Mouse (Mus musculus) lung, adult 2 months (tissue): ENCODE results near the gene Ccdc9. TPM values are rescaled to one million over a fixed set of nuclear protein-coding genes. Genes with fewer than 3 reads are reported as not detected.
"Not testable (repeated sequence)": the region's sequence is repeated elsewhere in the genome, so short reads cannot be mapped to it uniquely, and the experiment has no call there.

ENCODE experiments used
- DNase-seq: peaks from one replicate; pipeline ENCODE4 v3.0.0; 2022
- H3K4me1 ChIP-seq: fragments of 200-500 bp; 2 replicates; pipeline ENCODE4 v1.6.1; 2011; ENCODE audit warnings: low read length; ENCODE audit not compliant: control insufficient read depth, insufficient read depth
- H3K4me3 ChIP-seq: fragments of 200-500 bp; replicated peaks from 2 replicates; pipeline ENCODE3; 2011; ENCODE audit warnings: low read depth, mild to moderate bottlenecking, control low read depth, low read length; ENCODE audit errors: extremely low read depth
- CTCF ChIP-seq: fragments of 200-500 bp; IDR thresholded peaks from 2 replicates; pipeline ENCODE4 v1.5.1; 2011; ENCODE audit warnings: mild to moderate bottlenecking, low read length, control low read depth; ENCODE audit not compliant: insufficient read depth
- POLR2A ChIP-seq: fragments of 200-500 bp; IDR thresholded peaks from 2 replicates; pipeline ENCODE4 v1.6.1; 2011; ENCODE audit warnings: low read depth, mild to moderate bottlenecking, control low read depth, low read length, borderline replicate concordance; ENCODE audit errors: extremely low read depth
- WGBS: fragments of 180-500 bp; shearing (Covaris S2); methylation state at CpG from one replicate; pipeline ENCODE4 v1.1.7; 2018; 5-methylcytosine and 5-hydroxymethylcytosine counted together
- polyA plus RNA-seq: library from polyadenylated mRNA; depleted of rRNA; stranded (reverse); fragments of >200 nt; gene quantifications from 2 replicates; pipeline ENCODE4 v1.2.3, GENCODE M21; 2012

The Ccdc9 gene
- polyA plus RNA-seq, 1 experiment: 47.3 TPM

GRCm38 (mm10) chr7:16261097-16261496, 25.5 kb downstream of the Ccdc9 start:
- DNase-seq: no peak
- Histone ChIP-seq H3K4me3 (no peak overlapping the region), H3K4me1 (no peaks in the 10 kb centered on the region)
- 24% methylated on average over 1 of the region's 1 CpGs for WGBS
- no peak for TF ChIP-seq POLR2A
- TF ChIP-seq CTCF: no peak

DNA sequence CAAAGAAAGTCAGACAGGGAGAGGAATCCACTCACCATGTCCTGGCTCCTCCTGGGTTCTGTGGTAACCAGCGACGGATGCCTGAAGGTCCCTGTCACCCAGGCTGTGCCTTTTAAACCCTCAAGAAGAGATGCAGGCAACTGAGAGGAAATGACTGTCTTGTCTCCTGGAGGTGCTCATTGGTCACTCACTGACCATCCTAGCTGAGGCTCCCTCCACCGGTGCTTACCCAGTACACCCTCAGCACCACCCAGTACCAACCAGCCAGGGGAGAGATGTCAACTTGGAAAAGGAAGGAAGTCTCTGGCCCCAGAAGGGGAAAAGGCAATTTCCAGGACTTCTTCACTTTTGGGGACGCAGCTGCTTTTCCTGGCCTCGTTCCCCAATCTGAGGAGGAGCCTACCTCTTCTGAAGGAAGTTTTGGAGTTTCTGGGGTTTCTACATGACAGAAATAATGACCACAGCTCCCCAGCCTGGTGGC, 27.4 kb downstream of the Ccdc9 start, which contains the start of gene C5ar1:
Gene C5ar1 (minus strand): TSS at position 431 of the 481 bp plus-strand sequence.
- no peak for TF ChIP-seq CTCF
- peak; percentile 40; the same call in 1 of the 2 replicates for TF ChIP-seq POLR2A
- no peak for DNase-seq
- 71% methylated on average over 5 of the region's 5 CpGs for WGBS
- Histone ChIP-seq H3K4me1 (no peaks in the 10 kb centered on the region), H3K4me3 (no peak within 1 kb of the TSS)

DNA sequence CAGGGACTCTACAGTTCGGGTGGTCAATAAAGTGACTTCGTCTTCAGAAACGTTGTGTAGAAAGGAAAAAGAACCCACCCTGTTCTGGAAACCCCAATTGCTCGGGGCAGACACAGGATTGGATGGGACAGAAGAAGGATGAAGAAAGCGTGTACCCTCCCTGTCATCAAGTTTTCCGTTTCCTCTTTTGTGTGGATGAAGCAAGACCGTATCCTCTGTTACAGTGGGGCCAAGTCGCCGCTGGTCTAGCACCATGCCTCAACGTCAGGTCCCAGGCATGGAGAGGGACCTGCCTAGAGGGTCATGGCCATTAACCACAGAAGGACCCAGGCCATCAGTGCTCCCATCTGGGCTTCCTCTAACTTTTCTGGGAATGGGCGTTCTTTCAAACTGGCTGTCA, 28.8 kb downstream of the Ccdc9 start:
- DNase-seq: no peak
- 81% methylated on average over 11 of the region's 11 CpGs for WGBS
- peak; percentile 35; the same call in 1 of the 2 replicates for TF ChIP-seq POLR2A
- TF ChIP-seq CTCF: no peak
- H3K4me3 ChIP-seq: no peak overlapping the region
- no peaks in the 10 kb centered on the region for H3K4me1 ChIP-seq

- WGBS: 74% methylated on average over 4 of the region's 4 CpGs
- not testable (repeated sequence) for H3K4me3 ChIP-seq, DNase-seq, H3K4me1 ChIP-seq
Observed at GRCm38 (mm10) chr7:16255963-16256362, 30.6 kb downstream of the Ccdc9 start.

DNA sequence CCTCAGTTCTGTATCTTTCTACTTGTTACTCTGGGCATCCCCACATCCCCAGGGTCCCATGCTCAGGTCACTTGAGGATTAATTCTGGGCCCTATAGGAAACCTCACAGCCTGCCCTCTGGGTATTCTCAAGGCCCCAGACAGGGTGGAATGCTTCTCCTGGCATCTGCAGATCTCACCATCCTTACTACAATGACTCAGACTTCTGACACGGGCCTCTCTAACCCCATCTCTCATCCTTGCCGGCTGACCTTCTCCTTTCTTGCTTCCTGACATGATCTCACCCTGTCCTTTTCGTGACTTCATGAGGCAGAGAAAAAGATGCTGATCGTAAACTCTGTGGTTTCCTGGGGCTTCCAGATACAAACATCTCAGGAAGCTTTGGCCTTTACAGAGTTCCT, 32.4 kb downstream of the Ccdc9 start:
- 20% methylated on average over 4 of the region's 4 CpGs for WGBS
- no peak overlapping the region for H3K4me3 ChIP-seq
- no peak for DNase-seq
- no peak for TF ChIP-seq POLR2A
- no peak for TF ChIP-seq CTCF
- H3K4me1 ChIP-seq: no peaks in the 10 kb centered on the region

DNA sequence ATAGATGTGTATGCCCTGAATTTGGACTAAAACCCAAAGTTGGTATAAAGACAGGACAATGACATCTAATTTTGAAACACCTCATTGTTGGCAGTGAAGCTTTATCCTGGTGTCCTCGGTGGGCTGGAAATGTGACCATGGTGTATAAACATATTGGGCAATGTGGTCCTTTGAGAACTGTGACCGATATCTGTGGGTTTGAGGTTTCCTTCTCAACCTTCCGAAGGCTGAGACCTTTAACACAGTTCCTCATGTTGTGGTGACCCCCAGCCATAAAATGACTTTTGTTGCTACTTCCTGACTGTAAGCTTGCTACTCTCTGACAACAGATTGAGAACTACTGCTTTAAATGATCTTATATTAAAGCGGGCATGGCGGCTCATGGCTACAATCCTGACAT, 35.9 kb downstream of the Ccdc9 start:
- no peaks in the 10 kb centered on the region for H3K4me1 ChIP-seq
- DNase-seq: no peak
- TF ChIP-seq POLR2A (no peak), CTCF (no peak)
- no peak overlapping the region for H3K4me3 ChIP-seq
- WGBS: 63% methylated on average over 5 of the region's 5 CpGs

DNA sequence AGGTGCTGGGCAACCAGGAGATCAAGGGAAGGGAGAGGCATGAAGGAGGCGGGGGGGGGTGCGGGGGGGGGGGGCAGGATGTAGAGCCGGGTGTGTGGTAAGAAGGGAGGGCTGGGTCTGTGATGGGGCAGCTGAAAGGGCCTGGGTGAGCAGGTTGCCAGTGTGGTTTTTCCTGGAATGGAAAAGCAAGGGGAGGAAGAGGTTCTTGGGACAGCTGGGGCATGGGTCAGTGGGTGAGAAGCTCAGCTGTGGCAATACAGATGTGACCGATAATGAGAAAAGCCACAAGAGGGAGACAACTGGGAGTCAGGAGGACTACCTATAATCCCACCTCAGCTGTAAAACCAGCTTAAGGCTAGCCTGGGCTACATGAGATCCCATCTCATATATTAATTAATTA, 40.6 kb downstream of the Ccdc9 start:
- DNase-seq: no peak
- Histone ChIP-seq H3K4me3 (no peak overlapping the region), H3K4me1 (no peaks in the 10 kb centered on the region)
- WGBS: 48% methylated on average over 1 of the region's 4 CpGs
- TF ChIP-seq CTCF: no peak
- TF ChIP-seq POLR2A: no peak

DNA sequence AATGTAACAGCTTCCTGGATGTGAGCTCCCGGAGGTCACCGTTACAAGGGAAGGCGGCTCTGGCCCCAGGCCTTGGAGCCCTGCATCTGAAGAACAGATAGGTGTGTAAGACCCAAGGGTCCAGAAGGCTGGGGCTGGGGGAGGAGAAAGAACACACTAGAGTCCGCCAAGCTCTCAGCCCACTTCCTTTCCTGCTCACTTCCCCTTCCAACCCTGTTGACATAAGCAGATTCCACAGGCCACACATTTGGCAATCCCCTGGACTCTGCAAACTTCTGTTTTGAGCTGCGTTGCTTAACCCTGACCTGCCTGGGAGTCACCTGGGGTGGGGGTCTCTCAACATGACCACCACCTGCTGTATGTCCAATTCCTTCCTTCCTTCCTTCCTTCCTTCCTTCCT, 42.5 kb downstream of the Ccdc9 start, which contains the start of gene C5ar2:
Gene C5ar2 (minus strand): TSS at position 88 of the 400 bp plus-strand sequence.
- Histone ChIP-seq H3K4me3 (no peak within 1 kb of the TSS), H3K4me1 (peaks cover 3% of the 10 kb centered on the region; the same call in 1 of the 2 replicates)
- TF ChIP-seq CTCF (no peak), POLR2A (0 out of 2 replicates have a peak, but pooled peaks have one; percentile 14)
- whole genome bisulfite sequencing: 30% methylated on average over 5 of the region's 5 CpGs
- DNase-seq: no peak

DNA sequence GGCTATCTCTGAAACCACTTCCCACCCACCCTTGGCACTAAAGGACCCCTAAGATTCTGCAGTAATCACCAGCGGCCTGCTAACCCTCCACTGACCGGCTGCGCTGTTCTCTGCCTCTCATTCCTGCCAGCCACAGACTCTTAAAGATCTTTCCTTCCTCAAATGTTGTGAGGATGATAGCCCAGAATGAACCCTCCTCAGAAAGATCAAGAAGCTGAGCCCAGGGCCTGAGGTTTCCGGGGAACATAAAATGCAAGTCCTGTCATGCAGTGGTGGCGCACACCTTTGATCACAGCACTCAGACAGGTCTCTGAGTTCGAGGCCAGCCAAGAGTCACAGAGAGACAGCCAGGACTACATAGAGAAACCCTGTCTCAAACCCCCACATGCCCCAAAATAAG, 44.4 kb downstream of the Ccdc9 start:
- peaks cover 3% of the 10 kb centered on the region; the same call in 1 of the 2 replicates for H3K4me1 ChIP-seq
- 67% methylated on average over 6 of the region's 6 CpGs for WGBS
- no peak overlapping the region for H3K4me3 ChIP-seq
- TF ChIP-seq CTCF: no peak
- no peak for TF ChIP-seq POLR2A
- no peak for DNase-seq

DNA sequence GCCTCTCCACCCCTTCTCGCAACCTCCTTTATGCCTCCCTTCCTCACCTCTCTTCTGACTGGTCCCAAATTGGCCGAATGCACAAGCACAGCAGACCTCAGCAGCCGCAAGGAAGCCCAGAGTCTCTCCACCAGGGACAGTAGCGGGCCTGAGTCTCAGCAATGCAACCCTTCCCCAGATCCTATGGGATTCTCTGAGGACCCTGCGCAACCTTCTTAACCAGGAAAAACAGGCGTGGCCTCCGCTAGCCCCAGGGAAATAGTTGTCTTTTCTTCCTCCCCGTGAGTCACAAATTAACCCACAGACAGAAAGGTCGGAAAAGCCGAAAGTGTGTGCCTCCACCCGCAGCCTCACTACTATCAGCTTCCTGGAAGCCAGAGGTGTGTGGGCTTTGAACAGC, 44.8 kb downstream of the Ccdc9 start:
- no peak overlapping the region for H3K4me3 ChIP-seq
- H3K4me1 ChIP-seq: peaks cover 3% of the 10 kb centered on the region; the same call in 1 of the 2 replicates
- 55% methylated on average over 11 of the region's 11 CpGs for WGBS
- DNase-seq: no peak
- TF ChIP-seq CTCF (no peak), POLR2A (no peak)

DNA sequence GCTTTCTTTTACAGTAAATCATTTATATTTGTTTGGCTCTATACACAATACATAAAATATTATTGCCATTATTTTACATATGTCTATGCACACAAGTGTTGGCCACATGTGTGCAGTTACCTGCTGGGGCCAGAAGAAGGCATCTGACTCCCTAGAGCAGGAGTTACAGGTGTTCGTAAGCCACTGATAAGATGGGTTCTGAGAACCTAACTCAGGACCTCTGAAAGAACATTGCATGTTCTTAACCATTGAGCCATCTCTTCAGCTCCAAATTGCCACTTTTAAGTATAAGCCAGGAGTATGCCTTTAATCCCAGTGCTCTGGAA, 45.7 kb downstream of the Ccdc9 start:
- H3K4me1 ChIP-seq: peaks cover 3% of the 10 kb centered on the region; the same call in 1 of the 2 replicates
- 91% methylated on average over 1 of the region's 1 CpGs for WGBS
- no peak for TF ChIP-seq CTCF
- TF ChIP-seq POLR2A: no peak
- no peak overlapping the region for H3K4me3 ChIP-seq
- DNase-seq: no peak
